Mouse (Mus musculus): ENCODE data around the gene Nppb. TPM values are rescaled to one million over a fixed set of nuclear protein-coding genes. Genes with fewer than 3 reads are reported as not detected.

Gene Nppb
- total and polyA plus RNA-seq, 3 experiments: not detected

DNA sequence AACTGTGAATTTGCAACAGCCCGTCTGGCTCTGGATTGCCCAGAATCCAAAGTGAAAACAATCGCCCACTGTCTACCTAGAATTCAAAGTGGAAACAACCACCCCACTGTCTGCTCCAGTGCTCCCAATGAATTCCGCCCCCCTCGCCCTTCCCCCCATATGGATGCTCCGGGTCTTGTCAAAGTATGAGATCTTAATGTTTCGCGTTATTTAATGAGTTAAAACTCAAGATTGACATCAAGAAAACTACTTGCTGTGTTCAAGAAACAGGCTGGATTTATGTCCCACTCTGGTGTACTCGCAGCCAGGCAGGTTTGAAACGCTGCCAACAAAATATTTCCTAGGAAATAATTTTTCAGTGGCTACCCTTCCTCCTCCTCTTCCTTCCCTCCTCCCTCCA is 45.5 kb upstream of the Nppb start:
- Histone ChIP-seq H3K27me3 (ENCODE audit: control insufficient read depth in 1 of 2, insufficient read depth in 2 of 2, low read length in 2 of 2) (no peaks in the 10 kb centered on the region), H3K36me3 (ENCODE audit: control insufficient read depth in 1 of 2, insufficient read depth in 2 of 2, low read length in 2 of 2) (peaks cover 0 to 13% of the 10 kb centered on the region in 2 experiments; a peak in 3 of 4 replicates), H3K27ac (ENCODE audit: control insufficient read depth, low read depth, low read length) (peak overlapping the region; percentile 67), H3K4me3 (ENCODE audit: control insufficient read depth in 1 of 2, insufficient read depth in 1 of 2, low read depth in 2 of 2, low read length in 2 of 2) (peak overlapping the region; percentile 37 to 73), H3K9ac (ENCODE audit: control insufficient read depth, low read depth, low read length, poor library complexity, severe bottlenecking) (peak overlapping the region; percentile 48), H3K79me2 (ENCODE audit: control insufficient read depth, insufficient read depth, low read length, poor library complexity) (peaks cover 34% of the 10 kb centered on the region), H3K4me1 (ENCODE audit: control insufficient read depth in 1 of 2, insufficient read depth in 2 of 2, low read length in 2 of 2) (peaks cover 7 to 34% of the 10 kb centered on the region in 2 experiments), H3K9me3 (replicated peaks; ENCODE audit: insufficient read depth, low read length) (no peaks in the 10 kb centered on the region)
- TF ChIP-seq BHLHE40 (IDR thresholded peaks at IDR 0.05; ENCODE audit: borderline replicate concordance, low read depth, low read length) (no peak), ETS1 (IDR thresholded peaks at IDR 0.05; ENCODE audit: low read depth, low read length) (no peak), CHD2 (IDR thresholded peaks at IDR 0.05; ENCODE audit: low read length) (no peak), EP300 (IDR thresholded peaks at IDR 0.05; ENCODE audit: low read depth in 1 of 2, low read length in 2 of 2) (no peak), CTCF (IDR thresholded peaks at IDR 0.05 in 2 of 3, conservative IDR thresholded peaks at IDR 0.05 in 1 of 3; ENCODE audit: control insufficient read depth in 1 of 3, insufficient read depth in 1 of 3, low read depth in 2 of 3, low read length in 3 of 3, poor library complexity in 1 of 3, severe bottlenecking in 1 of 3) (no peak), MAZ (IDR thresholded peaks at IDR 0.05; ENCODE audit: low read depth, low read length) (no peak), NRF1 (IDR thresholded peaks at IDR 0.05; ENCODE audit: insufficient read depth, low read depth, low read length, poor library complexity, severe bottlenecking) (no peak), SIN3A (IDR thresholded peaks at IDR 0.05; ENCODE audit: low read length) (no peak), HCFC1 (IDR thresholded peaks at IDR 0.05; ENCODE audit: low read depth, low read length) (no peak), POLR2AphosphoS2 (IDR thresholded peaks at IDR 0.05; ENCODE audit: low read length) (no peak), ZNF384 (IDR thresholded peaks at IDR 0.05; ENCODE audit: low read depth, low read length) (no peak), POLR2AphosphoS5 (IDR thresholded peaks at IDR 0.05; ENCODE audit: borderline replicate concordance, low read depth, low read length) (no peak), JUND (IDR thresholded peaks at IDR 0.05; ENCODE audit: low read depth, low read length) (no peak)
- no peak for DNase-seq (ENCODE audit: low read depth, low spot score)

DNA sequence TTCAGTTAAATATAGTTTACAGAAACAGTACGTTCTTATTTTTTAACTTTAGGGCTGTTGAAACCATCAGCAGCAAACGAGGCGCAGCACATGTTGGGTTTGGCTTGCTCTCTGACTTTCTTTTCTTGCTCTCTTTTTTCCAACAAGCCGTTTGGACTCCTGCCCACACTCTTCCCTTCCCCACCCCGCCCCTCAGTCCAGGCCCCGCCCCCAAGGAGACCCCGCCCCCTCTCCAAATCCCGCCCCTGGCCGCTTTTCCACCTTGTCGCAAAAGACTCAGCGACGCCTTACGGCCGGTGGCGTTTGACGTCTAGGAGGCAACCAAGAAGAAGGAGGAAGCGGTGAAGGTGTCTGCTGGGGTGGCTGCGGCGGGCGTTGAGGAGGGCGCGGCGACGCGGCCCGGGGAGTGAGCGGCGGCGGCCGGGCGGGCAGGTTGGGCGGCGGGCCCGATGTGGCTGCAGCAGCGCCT is 45.0 kb upstream of the Nppb start, which contains the start of gene 2510039O18Rik:
TSS of gene 2510039O18Rik (plus strand) at position 320 of the 469 bp plus-strand sequence.
- peak; percentile 92 for DNase-seq (ENCODE audit: low read depth, low spot score)
- TF ChIP-seq MYC (IDR thresholded peaks at IDR 0.05; ENCODE audit: low read depth, low read length): peak; percentile 73
- TF ChIP-seq POLR2AphosphoS2 (IDR thresholded peaks at IDR 0.05; ENCODE audit: low read length): peak; percentile 44; the same call in 1 of the 2 replicates
- TF ChIP-seq NRF1 (IDR thresholded peaks at IDR 0.05; ENCODE audit: insufficient read depth, low read depth, low read length, poor library complexity, severe bottlenecking): 0 out of 2 replicates have a peak, but pooled peaks have one; percentile 15
- no peak for TF ChIP-seq MAFK (IDR thresholded peaks at IDR 0.05; ENCODE audit: borderline replicate concordance, low read depth, low read length)
- no peak for TF ChIP-seq MEF2A (IDR thresholded peaks at IDR 0.05; ENCODE audit: extremely low read depth, insufficient replicate concordance, low read depth, low read length, poor library complexity, severe bottlenecking)
- TF ChIP-seq RAD21 (IDR thresholded peaks at IDR 0.05; ENCODE audit: low read depth, low read length): no peak
- peak; percentile 75 for TF ChIP-seq MAZ (IDR thresholded peaks at IDR 0.05; ENCODE audit: low read depth, low read length)
- TF ChIP-seq E2F4 (IDR thresholded peaks at IDR 0.05; ENCODE audit: borderline replicate concordance, low read depth, low read length): no peak
- TF ChIP-seq NELFE (IDR thresholded peaks at IDR 0.05; ENCODE audit: low read depth, low read length): peak; percentile 84
- no peak for TF ChIP-seq UBTF (IDR thresholded peaks at IDR 0.05; ENCODE audit: borderline replicate concordance, insufficient read depth, low read depth, low read length)
- TF ChIP-seq POLR2A (IDR thresholded peaks at IDR 0.05; ENCODE audit: control insufficient read depth in 1 of 2, insufficient read depth in 1 of 2, low read depth in 1 of 2, low read length in 2 of 2, poor library complexity in 1 of 2): peak; percentile 69 to 71; a peak in 3 of 4 replicates
- TF ChIP-seq EP300 (IDR thresholded peaks at IDR 0.05; ENCODE audit: low read depth in 1 of 2, low read length in 2 of 2): no peak; a peak in 1 of 4 replicates
- no peak for TF ChIP-seq SMC3 (IDR thresholded peaks at IDR 0.05; ENCODE audit: low read depth, low read length)
- no peak for TF ChIP-seq CTCF (IDR thresholded peaks at IDR 0.05 in 2 of 3, conservative IDR thresholded peaks at IDR 0.05 in 1 of 3; ENCODE audit: control insufficient read depth in 1 of 3, insufficient read depth in 1 of 3, low read depth in 2 of 3, low read length in 3 of 3, poor library complexity in 1 of 3, severe bottlenecking in 1 of 3)
- TF ChIP-seq TAL1 (IDR thresholded peaks at IDR 0.05; ENCODE audit: low read length): no peak
- peak; percentile 61; the same call in 1 of the 2 replicates for TF ChIP-seq TCF12 (IDR thresholded peaks at IDR 0.05; ENCODE audit: low read depth, low read length)
- no peak for TF ChIP-seq USF2 (IDR thresholded peaks at IDR 0.05; ENCODE audit: borderline replicate concordance in 1 of 2, insufficient read depth in 1 of 2, low read depth in 1 of 2, low read length in 2 of 2)
- TF ChIP-seq POLR2AphosphoS5 (IDR thresholded peaks at IDR 0.05; ENCODE audit: borderline replicate concordance, low read depth, low read length): no peak
- TF ChIP-seq SIN3A (IDR thresholded peaks at IDR 0.05; ENCODE audit: low read length): peak; percentile 76
- TF ChIP-seq CHD2 (IDR thresholded peaks at IDR 0.05; ENCODE audit: low read length): no peak
- 0 out of 2 replicates have a peak, but pooled peaks have one; percentile 7 for TF ChIP-seq ETS1 (IDR thresholded peaks at IDR 0.05; ENCODE audit: low read depth, low read length)
- no peak for TF ChIP-seq TBP (IDR thresholded peaks at IDR 0.05; ENCODE audit: low read depth, low read length)
- no peak for TF ChIP-seq USF1 (IDR thresholded peaks at IDR 0.05; ENCODE audit: low read depth, low read length)
- TF ChIP-seq MAX (IDR thresholded peaks at IDR 0.05; ENCODE audit: low read length): peak; percentile 63

More for the DNA sequence above, 45.0 kb upstream of the Nppb start, which contains the start of gene 2510039O18Rik:
- Histone ChIP-seq H3K79me2 (ENCODE audit: control insufficient read depth, insufficient read depth, low read length, poor library complexity) (peaks cover 34% of the 10 kb centered on the region), H3K9ac (ENCODE audit: control insufficient read depth, low read depth, low read length, poor library complexity, severe bottlenecking) (peak within 1 kb of the TSS; percentile 86), H3K4me1 (ENCODE audit: control insufficient read depth in 1 of 2, insufficient read depth in 2 of 2, low read length in 2 of 2) (peaks cover 7 to 34% of the 10 kb centered on the region in 2 experiments), H3K36me3 (ENCODE audit: control insufficient read depth in 1 of 2, insufficient read depth in 2 of 2, low read length in 2 of 2) (peaks cover 0 to 12% of the 10 kb centered on the region in 2 experiments; a peak in 3 of 4 replicates), H3K4me3 (ENCODE audit: control insufficient read depth in 1 of 2, insufficient read depth in 1 of 2, low read depth in 2 of 2, low read length in 2 of 2) (peak within 1 kb of the TSS; percentile 77 to 96), H3K27ac (ENCODE audit: control insufficient read depth, low read depth, low read length) (peak within 1 kb of the TSS; percentile 67), H3K9me3 (replicated peaks; ENCODE audit: insufficient read depth, low read length) (no peaks in the 10 kb centered on the region), H3K27me3 (ENCODE audit: control insufficient read depth in 1 of 2, insufficient read depth in 2 of 2, low read length in 2 of 2) (no peaks in the 10 kb centered on the region)
